Mouse (Mus musculus) MEL (cell line): ENCODE data around the gene Cacybp. TPM values are rescaled to one million over a fixed set of nuclear protein-coding genes. Genes with fewer than 3 reads are reported as not detected.
A peak's percentile ranks its signal among the peaks of the same experiment; 100 is the strongest.

ENCODE experiments used
- DNase-seq: peaks from one replicate; pipeline ENCODE4 v3.0.0; 2011; ENCODE audit warnings: low read depth, low spot score
- H3K27ac ChIP-seq: 2 replicates; pipeline ENCODE4 v1.5.1; 2012; ENCODE audit warnings: low read depth, mild to moderate bottlenecking, control low read depth, low read length, moderate library complexity; ENCODE audit not compliant: control insufficient read depth
- H3K27me3 ChIP-seq, 2 experiments: fragments of 150-350 bp in 1 of 2; sonication (generic) in 1 of 2; 2 replicates each; pipeline ENCODE4 v1.6.1; 2012; ENCODE audit warnings: low read length in 2 of 2, mild to moderate bottlenecking in 2 of 2, improper control_type of control experiment in 1 of 2, moderate library complexity in 1 of 2; ENCODE audit not compliant: insufficient read depth in 2 of 2, control insufficient read depth in 1 of 2
- H3K36me3 ChIP-seq, 2 experiments: 2 replicates each; pipeline ENCODE4 v1.6.1; 2012 to 2014; ENCODE audit warnings: low read length in 2 of 2, improper control_type of control experiment in 1 of 2, inconsistent platforms in 1 of 2, mild to moderate bottlenecking in 1 of 2; ENCODE audit not compliant: insufficient read depth in 2 of 2, control insufficient read depth in 1 of 2
- H3K4me1 ChIP-seq, 2 experiments: fragments of 150-350 bp in 1 of 2; sonication (generic) in 1 of 2; 2 replicates each; pipeline ENCODE4 v1.6.1; 2012; ENCODE audit warnings: low read length in 2 of 2, improper control_type of control experiment in 1 of 2, mild to moderate bottlenecking in 1 of 2; ENCODE audit not compliant: insufficient read depth in 2 of 2, control insufficient read depth in 1 of 2
- H3K4me3 ChIP-seq, 2 experiments: fragments of 150-350 bp in 1 of 2; sonication (generic) in 1 of 2; 2 replicates each; pipeline ENCODE4 v1.5.1; 2012; ENCODE audit warnings: low read depth in 2 of 2, low read length in 2 of 2, mild to moderate bottlenecking in 2 of 2, moderate library complexity in 2 of 2, control low read depth in 1 of 2, improper control_type of control experiment in 1 of 2; ENCODE audit not compliant: control insufficient read depth in 1 of 2, insufficient read depth in 1 of 2
- H3K79me2 ChIP-seq: 2 replicates; pipeline ENCODE4 v1.6.1; 2012; ENCODE audit warnings: mild to moderate bottlenecking, low read length, moderate library complexity; ENCODE audit not compliant: control insufficient read depth, poor library complexity, insufficient read depth
- H3K9ac ChIP-seq: 2 replicates; pipeline ENCODE4 v1.6.1; 2012; ENCODE audit warnings: low read depth, mild to moderate bottlenecking, control low read depth, low read length, moderate library complexity; ENCODE audit not compliant: control insufficient read depth, poor library complexity, severe bottlenecking
- H3K9me3 ChIP-seq: fragments of 150-350 bp; sonication (generic); replicated peaks from 2 replicates; pipeline ENCODE4 v1.6.1; 2012; ENCODE audit warnings: mild to moderate bottlenecking, low read length, improper control_type of control experiment, moderate library complexity; ENCODE audit not compliant: insufficient read depth
- CHD2 ChIP-seq: IDR thresholded peaks from 2 replicates; pipeline ENCODE4 v1.6.1; 2011; ENCODE audit warnings: low read length, improper control_type of control experiment
- E2F4 ChIP-seq: IDR thresholded peaks from 2 replicates; pipeline ENCODE4 v1.6.1; 2011; ENCODE audit warnings: low read depth, low read length, improper control_type of control experiment, borderline replicate concordance
- ELF1 ChIP-seq: IDR thresholded peaks from 2 replicates; pipeline ENCODE4 v1.6.1; 2014; ENCODE audit warnings: low read depth, mild to moderate bottlenecking, inconsistent platforms, low read length, improper control_type of control experiment, moderate library complexity
- EP300 ChIP-seq, 2 experiments: IDR thresholded peaks; 2 replicates each; pipeline ENCODE4 v1.6.1; 2011; ENCODE audit warnings: improper control_type of control experiment in 2 of 2, low read length in 2 of 2, low read depth in 1 of 2, mild to moderate bottlenecking in 1 of 2
- ETS1 ChIP-seq: IDR thresholded peaks from 2 replicates; pipeline ENCODE4 v1.6.1; 2012; ENCODE audit warnings: low read depth, mild to moderate bottlenecking, inconsistent platforms, low read length, improper control_type of control experiment, moderate library complexity
- GABPA ChIP-seq: IDR thresholded peaks from 2 replicates; pipeline ENCODE4 v1.6.1; 2012; ENCODE audit warnings: low read depth, mild to moderate bottlenecking, inconsistent platforms, low read length, improper control_type of control experiment, moderate library complexity
- HCFC1 ChIP-seq: IDR thresholded peaks from 2 replicates; pipeline ENCODE4 v1.6.1; 2012; ENCODE audit warnings: low read depth, mild to moderate bottlenecking, inconsistent platforms, low read length, improper control_type of control experiment, moderate library complexity
- JUND ChIP-seq: IDR thresholded peaks from 2 replicates; pipeline ENCODE4 v1.6.1; 2011; ENCODE audit warnings: low read depth, mild to moderate bottlenecking, improper control_type of control experiment, low read length
- KAT2A ChIP-seq: conservative IDR thresholded peaks from 2 replicates; pipeline ENCODE4 v1.6.1; 2012; ENCODE audit warnings: low read depth, low read length, improper control_type of control experiment, inconsistent platforms
- MAFK ChIP-seq: IDR thresholded peaks from 2 replicates; pipeline ENCODE4 v1.6.1; 2011; ENCODE audit warnings: low read depth, mild to moderate bottlenecking, low read length, improper control_type of control experiment, borderline replicate concordance
- MAX ChIP-seq: IDR thresholded peaks from 2 replicates; pipeline ENCODE4 v1.6.1; 2011; ENCODE audit warnings: low read length, improper control_type of control experiment
- MAZ ChIP-seq: IDR thresholded peaks from 2 replicates; pipeline ENCODE4 v1.6.1; 2012; ENCODE audit warnings: low read depth, mild to moderate bottlenecking, inconsistent platforms, low read length, improper control_type of control experiment
- MEF2A ChIP-seq: IDR thresholded peaks from 2 replicates; pipeline ENCODE4 v1.6.1; 2014; ENCODE audit warnings: low read depth, mild to moderate bottlenecking, inconsistent platforms, low read length, improper control_type of control experiment; ENCODE audit not compliant: poor library complexity, insufficient replicate concordance, severe bottlenecking; ENCODE audit errors: extremely low read depth
- MYB ChIP-seq: IDR thresholded peaks from 2 replicates; pipeline ENCODE4 v1.6.1; 2011; ENCODE audit warnings: mild to moderate bottlenecking, low read depth, low read length, improper control_type of control experiment
- MYC ChIP-seq: IDR thresholded peaks from 2 replicates; pipeline ENCODE4 v1.6.1; 2011; ENCODE audit warnings: low read depth, mild to moderate bottlenecking, low read length, improper control_type of control experiment, moderate library complexity
- NRF1 ChIP-seq: IDR thresholded peaks from 2 replicates; pipeline ENCODE4 v1.6.1; 2014; ENCODE audit warnings: low read depth, mild to moderate bottlenecking, inconsistent platforms, low read length, improper control_type of control experiment, moderate library complexity; ENCODE audit not compliant: poor library complexity, insufficient read depth, severe bottlenecking
- POLR2A ChIP-seq, 2 experiments: IDR thresholded peaks; 2 replicates each; pipeline ENCODE4 v1.6.1; 2011 to 2012; ENCODE audit warnings: low read length in 2 of 2, mild to moderate bottlenecking in 2 of 2, control low read depth in 1 of 2, improper control_type of control experiment in 1 of 2, low read depth in 1 of 2, moderate library complexity in 1 of 2; ENCODE audit not compliant: control insufficient read depth in 1 of 2, insufficient read depth in 1 of 2, poor library complexity in 1 of 2
- POLR2AphosphoS2 ChIP-seq: IDR thresholded peaks from 2 replicates; pipeline ENCODE4 v1.6.1; 2011; ENCODE audit warnings: low read length, improper control_type of control experiment
- POLR2AphosphoS5 ChIP-seq: IDR thresholded peaks from 2 replicates; pipeline ENCODE4 v1.6.1; 2012; ENCODE audit warnings: low read depth, borderline replicate concordance, mild to moderate bottlenecking, inconsistent platforms, low read length, moderate library complexity, mixed read lengths
- RAD21 ChIP-seq: IDR thresholded peaks from 2 replicates; pipeline ENCODE4 v1.6.1; 2011; ENCODE audit warnings: mild to moderate bottlenecking, low read depth, low read length, improper control_type of control experiment
- SIN3A ChIP-seq: IDR thresholded peaks from 2 replicates; pipeline ENCODE4 v1.6.1; 2012; ENCODE audit warnings: low read length, improper control_type of control experiment, inconsistent platforms
- SMC3 ChIP-seq: IDR thresholded peaks from 2 replicates; pipeline ENCODE4 v1.6.1; 2011; ENCODE audit warnings: low read depth, low read length, improper control_type of control experiment
- TAL1 ChIP-seq: IDR thresholded peaks from 2 replicates; pipeline ENCODE4 v1.6.1; 2012; ENCODE audit warnings: mild to moderate bottlenecking, inconsistent platforms, low read length, moderate library complexity, mixed read lengths
- TBP ChIP-seq: IDR thresholded peaks from 2 replicates; pipeline ENCODE4 v1.8.0; 2011; ENCODE audit warnings: low read depth, low read length, improper control_type of control experiment
- TCF12 ChIP-seq: IDR thresholded peaks from 2 replicates; pipeline ENCODE4 v1.6.1; 2014; ENCODE audit warnings: low read depth, mild to moderate bottlenecking, inconsistent platforms, low read length, improper control_type of control experiment, moderate library complexity
- USF1 ChIP-seq: IDR thresholded peaks from 2 replicates; pipeline ENCODE4 v1.6.1; 2014; ENCODE audit warnings: low read depth, mild to moderate bottlenecking, inconsistent platforms, low read length, improper control_type of control experiment, moderate library complexity
- USF2 ChIP-seq, 2 experiments: IDR thresholded peaks; 2 replicates each; pipeline ENCODE4 v1.6.1; 2011 to 2012; ENCODE audit warnings: improper control_type of control experiment in 2 of 2, low read length in 2 of 2, borderline replicate concordance in 1 of 2, inconsistent platforms in 1 of 2, low read depth in 1 of 2, mild to moderate bottlenecking in 1 of 2; ENCODE audit not compliant: insufficient read depth in 1 of 2
- ZNF384 ChIP-seq: IDR thresholded peaks from 2 replicates; pipeline ENCODE4 v1.6.1; 2012; ENCODE audit warnings: low read depth, mild to moderate bottlenecking, inconsistent platforms, low read length, improper control_type of control experiment
- polyA plus RNA-seq, 2 experiments: library from polyadenylated mRNA; stranded (reverse) in 1 of 2; unstranded in 1 of 2; fragments of >175 nt in 1 of 2; fragments of >200 nt in 1 of 2; gene quantifications; 2 replicates each; pipeline versions ENCODE4 v1.2.1 to v1.2.4; 2012; ENCODE audit warnings: low replicate concordance in 2 of 2, low read depth in 1 of 2; ENCODE audit not compliant: insufficient read length in 2 of 2, insufficient read depth in 1 of 2, missing spikeins in 1 of 2
- total RNA-seq: library from RNA; depleted of rRNA; stranded (reverse); fragments of 300-350 nt; gene quantifications from 2 replicates; pipeline ENCODE4 v1.2.3, GENCODE M21; 2012

Gene Cacybp
- total and polyA plus RNA-seq, 3 experiments: 80.7 to 181 TPM; not detected in 1

DNA sequence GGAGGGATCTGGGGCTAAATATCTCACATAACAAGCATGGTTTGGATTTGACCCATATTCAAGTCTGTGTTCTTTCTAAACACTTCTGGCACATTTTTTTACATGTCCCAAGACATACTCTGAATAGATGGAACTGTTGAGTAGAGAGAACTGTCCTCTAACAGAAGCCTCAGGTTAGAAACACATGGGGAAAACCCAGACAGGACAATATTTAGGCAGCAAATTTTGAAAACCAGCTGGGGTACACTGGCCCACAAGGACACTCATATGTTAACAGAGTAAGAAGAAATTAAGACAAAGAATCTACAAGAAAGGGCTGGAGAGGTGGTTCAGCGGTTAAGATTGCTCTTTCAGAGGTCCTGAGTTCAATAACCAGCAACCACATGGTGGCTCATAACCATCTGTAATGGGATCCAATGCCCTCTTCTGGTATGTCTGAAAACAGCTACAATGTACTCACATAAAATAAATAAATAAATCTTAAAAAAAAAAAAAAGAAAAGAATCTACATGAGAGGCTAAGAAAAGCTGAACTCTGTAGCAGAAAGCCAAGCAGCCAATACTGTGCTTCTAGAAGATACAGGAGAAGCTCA lies 26.3 kb upstream of the Cacybp start:
- Histone ChIP-seq H3K27ac (no peak overlapping the region), H3K4me1 (no peaks in the 10 kb centered on the region; a peak in 1 of 4 replicates), H3K9ac (no peak overlapping the region), H3K36me3 (peaks cover 0 to 3% of the 10 kb centered on the region in 2 experiments; a peak in 3 of 4 replicates), H3K27me3 (no peaks in the 10 kb centered on the region), H3K79me2 (no peaks in the 10 kb centered on the region), H3K9me3 (no peaks in the 10 kb centered on the region), H3K4me3 (no peak overlapping the region)
- no peak for DNase-seq
- TF ChIP-seq JUND: no peak
- TF ChIP-seq GABPA: no peak
- no peak for TF ChIP-seq POLR2AphosphoS5
- TF ChIP-seq MAX: no peak
- TF ChIP-seq CHD2: no peak

DNA sequence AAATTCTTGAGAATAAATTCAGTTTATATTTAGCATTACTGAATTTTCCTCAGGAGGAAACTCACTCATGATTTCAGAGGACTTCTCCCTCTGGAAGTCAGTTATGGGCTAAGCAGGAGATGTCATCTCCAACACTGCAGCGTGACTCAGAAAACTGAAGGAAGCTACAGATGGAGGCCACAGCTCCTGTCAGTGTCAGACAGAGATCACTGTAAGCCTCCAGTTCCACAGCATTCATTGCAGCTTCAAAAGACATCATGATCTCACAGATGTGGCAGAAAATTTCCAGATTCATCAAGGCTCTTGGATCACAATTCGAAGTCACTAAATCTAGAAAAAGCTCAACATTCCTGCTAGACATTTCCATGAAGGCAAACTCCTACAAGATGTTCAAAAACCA lies 25.3 kb upstream of the Cacybp start:
- Histone ChIP-seq H3K9me3 (no peaks in the 10 kb centered on the region), H3K36me3 (peaks cover 0 to 4% of the 10 kb centered on the region in 2 experiments; a peak in 3 of 4 replicates), H3K27ac (no peak overlapping the region)

DNA sequence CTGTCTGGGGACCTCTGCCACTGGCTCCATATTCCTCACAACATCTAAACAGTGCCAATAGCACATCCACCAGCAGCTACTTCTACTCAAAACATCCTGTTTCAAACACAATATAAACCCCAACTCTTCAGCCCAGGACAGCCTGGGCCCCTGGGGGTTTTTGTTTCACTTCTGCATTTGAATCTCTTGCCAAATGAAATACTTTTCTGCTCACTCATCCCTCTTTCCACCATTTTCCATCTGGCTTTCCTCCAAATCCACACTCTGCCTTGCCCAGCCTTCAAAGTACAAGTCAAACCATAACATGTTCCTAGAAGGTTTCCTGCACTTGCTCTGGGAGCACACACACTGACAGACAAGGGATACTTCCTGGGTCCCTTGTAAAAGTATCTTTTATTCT lies 21.2 kb upstream of the Cacybp start:
- 0 out of 4 replicates have a peak, but pooled peaks cover 0 to 2% of the 10 kb centered on the region in 2 experiments for H3K36me3 ChIP-seq
- no peaks in the 10 kb centered on the region for H3K9me3 ChIP-seq
- DNase-seq: peak; percentile 46
- no peaks in the 10 kb centered on the region for H3K79me2 ChIP-seq
- no peaks in the 10 kb centered on the region; a peak in 1 of 4 replicates for H3K4me1 ChIP-seq
- no peak overlapping the region for H3K9ac ChIP-seq
- H3K4me3 ChIP-seq: no peak overlapping the region
- H3K27me3 ChIP-seq: no peaks in the 10 kb centered on the region
- no peak overlapping the region for H3K27ac ChIP-seq
- no peak for TF ChIP-seq EP300 (IDR thresholded peaks at IDR 0.05; ENCODE audit: low read depth in 1 of 2, low read length in 2 of 2)
- TF ChIP-seq TCF12: no peak
- TF ChIP-seq JUND: no peak
- no peak for TF ChIP-seq SIN3A
- TF ChIP-seq TAL1: no peak
- no peak for TF ChIP-seq TBP
- no peak for TF ChIP-seq ZNF384
- TF ChIP-seq MEF2A: no peak
- TF ChIP-seq ELF1: no peak
- no peak for TF ChIP-seq MYB
- TF ChIP-seq HCFC1: no peak
- no peak for TF ChIP-seq USF2 (IDR thresholded peaks at IDR 0.05; ENCODE audit: borderline replicate concordance in 1 of 2, insufficient read depth in 1 of 2, low read depth in 1 of 2, low read length in 2 of 2)
- no peak for TF ChIP-seq MAFK
- TF ChIP-seq POLR2AphosphoS2: no peak
- no peak for TF ChIP-seq USF1
- no peak for TF ChIP-seq RAD21

More for the DNA sequence above, 25.3 kb upstream of the Cacybp start:
- Histone ChIP-seq H3K4me1 (no peaks in the 10 kb centered on the region; a peak in 1 of 4 replicates), H3K79me2 (no peaks in the 10 kb centered on the region), H3K9ac (no peak overlapping the region), H3K4me3 (no peak overlapping the region), H3K27me3 (no peaks in the 10 kb centered on the region)
- TF ChIP-seq EP300 (IDR thresholded peaks at IDR 0.05; ENCODE audit: low read depth in 1 of 2, low read length in 2 of 2): no peak
- TF ChIP-seq ZNF384: no peak
- TF ChIP-seq SMC3: no peak
- no peak for TF ChIP-seq MAZ
- TF ChIP-seq POLR2A (IDR thresholded peaks at IDR 0.05; ENCODE audit: control insufficient read depth in 1 of 2, insufficient read depth in 1 of 2, low read depth in 1 of 2, low read length in 2 of 2, poor library complexity in 1 of 2): no peak
- TF ChIP-seq MYC: no peak
- TF ChIP-seq NRF1: no peak
- TF ChIP-seq MYB: no peak
- TF ChIP-seq ETS1: no peak
- no peak for TF ChIP-seq POLR2AphosphoS2
- TF ChIP-seq KAT2A: no peak
- no peak for TF ChIP-seq E2F4
- no peak for TF ChIP-seq SIN3A
- TF ChIP-seq TBP: no peak
- DNase-seq: no peak
